Mouse (Mus musculus) thymus, postnatal 4 days (tissue): ENCODE data around the gene Apoe.

ENCODE experiments used
- DNase-seq: peaks from one replicate; pipeline ENCODE4 v3.0.0; 2021

Gene Apoe

DNA sequence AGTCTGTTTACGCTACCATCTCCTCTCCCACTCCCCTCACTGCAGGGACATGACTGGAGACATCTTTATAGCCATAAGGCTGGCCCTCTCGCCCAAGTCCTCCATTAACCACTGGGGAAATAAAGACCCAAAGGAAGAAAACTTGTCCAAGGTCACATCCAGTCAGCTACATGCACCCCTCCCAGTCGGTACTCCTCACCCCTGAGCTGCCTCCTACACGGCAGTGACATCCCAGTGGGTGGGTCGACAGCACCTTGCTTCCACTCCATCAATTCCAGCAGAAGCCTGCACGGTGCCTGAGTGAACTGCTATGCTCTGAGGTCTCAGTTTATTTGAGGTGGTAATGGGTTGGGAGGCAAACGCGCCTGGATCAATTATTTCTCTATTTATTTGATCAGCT is 35.0 kb downstream of the Apoe start:
- DNase-seq = peak; percentile 30

DNA sequence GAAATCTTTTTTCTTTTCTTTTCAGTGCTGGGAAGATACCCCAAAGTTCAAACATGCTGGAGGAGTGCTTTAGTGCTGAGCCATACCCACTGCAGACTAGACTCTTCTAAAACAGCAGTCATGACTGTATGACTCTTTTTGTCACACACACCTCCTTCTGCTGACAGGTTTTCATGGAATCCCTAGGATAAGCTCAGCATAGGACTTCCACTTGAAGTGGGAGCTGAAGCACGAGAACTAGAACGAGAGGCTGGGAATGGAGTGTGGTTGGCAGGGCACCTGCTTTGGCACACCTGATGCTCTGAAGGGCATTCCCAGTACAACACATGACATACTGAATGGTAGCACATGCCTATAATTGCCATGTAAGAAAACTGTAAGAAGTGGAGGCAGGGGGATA is 46.4 kb downstream of the Apoe start:
- DNase-seq = no peak

DNA sequence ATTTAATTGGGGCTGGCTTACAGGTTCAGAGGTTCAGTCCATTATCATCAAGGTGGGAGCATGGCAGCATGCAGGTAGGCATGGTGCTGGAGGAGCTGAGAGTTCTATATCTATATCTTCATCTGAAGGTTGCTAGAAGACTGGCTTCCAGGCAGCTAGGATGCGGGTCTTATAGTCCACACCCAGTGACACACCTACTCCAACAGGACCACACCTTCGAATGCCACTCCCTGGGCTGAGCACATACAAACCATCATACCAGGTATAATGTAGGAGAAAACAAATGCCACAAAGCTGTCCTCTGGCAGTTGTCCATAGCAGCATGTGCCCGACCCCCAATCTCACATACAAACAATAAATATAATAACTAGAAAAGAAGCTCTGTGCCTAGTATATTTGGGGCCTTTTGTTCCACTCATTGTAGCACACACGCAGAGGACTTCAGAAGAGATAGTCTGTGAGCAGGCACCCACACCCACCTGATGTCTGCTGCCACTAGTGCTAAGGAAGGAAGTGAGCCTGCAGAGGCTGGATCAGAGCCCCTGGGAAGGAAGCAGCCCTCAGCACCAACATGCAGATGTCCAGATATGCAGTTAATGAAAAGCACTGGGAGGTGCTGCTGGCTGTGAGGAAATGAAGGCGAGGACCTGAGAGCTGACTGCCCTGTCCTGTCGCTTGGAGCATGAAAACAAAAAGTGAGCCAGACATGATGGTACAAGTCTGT is 47.8 kb downstream of the Apoe start:
- no peak for DNase-seq
